Mouse (Mus musculus): ENCODE measurements around the gene Hmga2.

Gene Hmga2

DNA sequence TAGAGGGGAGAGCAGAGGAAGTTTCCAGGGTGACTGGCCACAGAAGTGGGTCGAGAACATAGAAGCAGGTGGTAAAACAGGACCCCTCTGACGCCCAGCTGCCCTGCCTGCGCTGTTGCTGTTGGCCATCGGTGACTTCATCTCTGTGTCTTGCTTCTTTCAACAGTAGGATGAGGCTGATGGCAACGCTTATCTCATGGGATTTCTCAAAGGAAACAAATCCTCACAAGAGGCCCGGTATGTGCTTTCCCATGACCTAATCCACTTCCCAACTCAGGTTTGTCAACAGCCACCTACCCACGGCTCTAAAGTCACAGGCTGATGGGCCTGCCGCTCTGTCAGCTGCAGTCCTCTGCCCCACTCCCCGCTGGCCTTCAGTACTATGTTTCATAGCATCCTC, 52.3 kb downstream of the Hmga2 start:
- in situ Hi-C loops (cut with MboI) = no loop called here

DNA sequence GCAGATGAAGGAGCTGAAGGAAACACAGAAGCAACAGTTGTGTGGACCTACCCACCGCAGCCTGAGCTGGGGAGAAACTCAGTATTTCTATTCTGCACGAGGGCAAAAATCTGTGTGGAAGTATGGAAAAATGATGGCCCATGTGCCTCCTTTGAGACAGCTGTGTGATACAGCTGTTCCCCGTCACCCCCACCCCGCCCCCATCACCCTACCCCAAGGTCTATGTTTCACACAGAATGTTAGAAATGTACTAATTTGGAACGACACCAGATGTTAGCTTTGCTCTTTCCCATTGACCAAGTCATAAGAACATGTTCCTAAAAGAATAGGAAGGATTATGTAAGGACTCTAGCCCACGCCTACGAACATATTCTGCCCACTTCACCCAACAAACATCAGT, 53.0 kb downstream of the Hmga2 start:
- in situ Hi-C loops (cut with MboI) = no loop called here

DNA sequence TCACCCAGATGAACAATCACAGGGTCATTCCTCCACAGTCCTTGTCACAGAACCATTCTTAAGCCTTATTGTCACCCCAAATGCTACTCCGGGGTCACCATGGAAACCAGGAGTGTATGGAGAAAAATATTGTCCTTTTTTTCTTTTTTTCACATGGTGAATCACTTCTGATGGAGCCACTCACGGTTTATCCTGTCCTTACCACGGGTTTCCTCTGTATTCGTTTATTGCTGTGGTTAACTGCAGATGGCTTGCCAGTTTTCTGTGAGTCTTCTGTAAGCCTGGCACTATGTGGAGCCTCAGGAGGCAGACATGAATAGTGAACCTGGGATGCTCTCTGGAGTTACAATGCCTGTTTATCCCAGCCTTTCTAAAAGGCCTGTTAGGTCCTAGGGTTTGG, 53.4 kb downstream of the Hmga2 start:
- in situ Hi-C loops (cut with MboI) = no loop called here

DNA sequence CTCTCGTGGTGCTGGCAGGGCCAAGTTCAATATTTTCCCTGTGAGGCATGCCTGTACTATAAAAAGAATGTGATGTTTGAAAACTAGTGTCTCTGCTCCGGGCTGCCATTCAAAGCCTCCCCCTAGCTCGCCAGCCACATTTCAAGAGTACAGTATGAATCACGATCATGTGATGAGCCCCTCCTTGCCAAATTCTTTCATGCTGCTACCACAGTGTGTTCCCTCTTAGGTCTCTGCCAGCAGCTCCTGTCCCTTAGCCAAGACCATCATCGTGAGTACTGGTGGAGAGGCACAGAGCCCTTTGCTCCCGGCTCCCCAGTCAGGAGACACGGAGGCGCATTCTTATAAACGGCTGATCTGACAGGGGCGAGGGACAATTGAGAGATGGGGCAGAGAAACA, 54.2 kb downstream of the Hmga2 start:
- in situ Hi-C loops (cut with MboI) = no loop called here

DNA sequence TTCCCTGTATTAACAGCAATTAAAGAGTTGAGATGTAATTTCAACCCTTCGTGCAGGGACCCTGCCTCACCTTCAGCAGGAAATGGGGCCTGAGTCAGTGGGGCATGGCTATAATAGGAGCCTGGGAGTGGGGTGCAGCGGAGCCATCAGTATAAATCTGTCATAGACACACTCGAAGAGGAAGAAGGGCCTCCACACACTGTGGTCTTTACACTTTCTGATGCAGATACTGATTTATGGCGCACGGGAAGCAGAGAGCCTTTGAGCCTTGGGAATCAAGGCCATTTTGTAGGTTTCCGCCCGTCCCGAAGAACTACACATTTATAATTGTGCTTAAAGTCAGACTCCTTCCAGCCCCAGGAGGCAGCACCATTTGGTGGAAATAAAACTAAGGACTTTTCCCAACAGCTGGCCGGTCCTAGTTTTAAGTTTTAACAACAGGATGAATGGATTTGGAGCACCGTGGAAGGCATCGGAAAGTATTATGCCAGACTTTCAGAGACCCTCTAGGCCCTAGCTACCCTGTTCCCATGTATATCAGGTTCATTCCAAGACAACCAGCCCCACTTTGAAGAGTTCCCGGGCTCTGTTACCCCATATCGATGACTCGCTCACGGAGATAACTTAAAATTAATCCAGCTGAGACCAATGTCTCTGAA, 55.2 kb downstream of the Hmga2 start:
- in situ Hi-C loops (cut with MboI) = no loop called here

DNA sequence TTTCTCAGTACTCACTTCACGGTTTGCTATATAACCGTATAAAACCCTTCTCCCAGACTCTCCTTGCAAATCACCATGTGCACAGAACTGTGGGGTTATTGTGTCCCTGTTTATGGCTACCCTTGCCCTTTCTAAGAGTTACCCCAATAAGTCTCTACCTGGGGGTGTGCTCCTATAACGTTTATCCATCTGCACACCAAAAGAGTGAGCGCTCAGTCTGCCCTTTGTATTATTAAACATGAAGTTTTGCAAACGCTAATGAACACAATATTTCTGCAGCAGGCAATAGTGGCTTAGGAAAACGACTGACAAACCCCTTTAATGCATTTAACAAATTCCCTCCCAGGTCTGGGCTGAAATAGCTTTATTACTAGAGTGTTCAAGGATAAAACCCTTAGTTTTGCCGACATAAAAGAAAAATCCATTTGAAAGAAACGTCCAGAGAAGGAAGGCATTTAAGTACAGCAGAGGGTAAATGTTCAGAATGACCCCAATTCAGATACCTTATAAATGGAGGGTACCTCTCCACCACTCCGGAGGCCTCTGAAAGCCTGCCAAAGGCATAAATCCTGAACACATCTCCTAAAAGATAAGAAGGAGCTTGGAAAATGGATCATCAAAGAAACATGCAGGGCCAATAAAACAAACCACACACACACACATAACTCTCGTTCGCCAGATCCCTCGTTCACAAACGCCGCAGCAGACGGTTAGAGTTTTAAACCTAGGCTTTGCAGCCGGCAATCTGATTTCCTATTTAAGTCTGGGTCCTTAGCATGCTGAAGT, 57.3 kb downstream of the Hmga2 start:
- in situ Hi-C loops (cut with MboI) = no loop called here

DNA sequence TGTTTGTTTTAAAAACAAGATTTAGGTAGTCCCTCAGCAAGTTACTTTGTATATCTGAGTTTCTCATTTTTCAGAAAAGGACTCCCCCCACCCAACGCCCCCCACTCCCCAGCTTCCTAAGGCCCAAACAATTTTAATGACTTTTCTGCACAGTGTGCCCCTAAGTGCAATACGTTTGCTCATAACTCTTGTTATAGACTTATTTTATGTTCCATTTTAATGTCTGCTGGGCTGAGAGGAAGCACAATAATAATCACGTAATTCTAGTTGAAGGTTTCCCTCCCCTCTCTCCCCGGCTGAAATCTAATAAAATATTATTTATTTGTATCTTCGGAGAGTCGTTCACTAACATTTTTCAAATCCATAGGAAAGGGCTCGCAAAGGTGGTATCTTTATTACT, 58.1 kb downstream of the Hmga2 start:
- in situ Hi-C loops (cut with MboI) = no loop called here

DNA sequence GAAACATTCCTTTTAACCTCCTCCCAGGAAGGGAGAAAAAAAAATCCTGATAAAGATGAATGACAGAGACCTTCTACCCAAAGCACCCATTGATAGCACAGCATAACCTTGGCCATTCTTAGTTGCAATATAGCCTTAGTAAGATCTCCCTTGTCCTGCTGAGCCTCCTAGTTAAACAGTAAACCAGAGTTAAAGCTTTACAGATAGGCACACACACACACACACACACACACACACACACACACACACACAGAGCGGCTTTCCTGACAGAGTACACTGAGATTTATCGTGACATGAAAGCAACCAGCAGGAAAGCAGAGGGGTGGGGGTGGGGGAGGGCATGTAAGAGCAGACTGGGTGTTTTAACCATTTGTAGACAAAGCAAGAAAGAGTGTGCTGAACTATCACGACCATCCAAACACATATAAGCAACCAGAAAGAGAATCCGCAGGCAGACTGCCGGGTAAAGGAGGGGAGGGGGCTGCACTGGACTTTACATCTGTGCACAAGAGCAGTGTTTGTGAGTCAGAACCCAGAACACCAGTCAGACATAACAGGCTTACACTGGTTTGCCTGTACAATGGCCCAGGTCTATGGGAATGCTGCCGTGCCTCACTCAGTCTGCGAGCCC, 58.7 kb downstream of the Hmga2 start:
- in situ Hi-C loops (cut with MboI) = no loop called here

DNA sequence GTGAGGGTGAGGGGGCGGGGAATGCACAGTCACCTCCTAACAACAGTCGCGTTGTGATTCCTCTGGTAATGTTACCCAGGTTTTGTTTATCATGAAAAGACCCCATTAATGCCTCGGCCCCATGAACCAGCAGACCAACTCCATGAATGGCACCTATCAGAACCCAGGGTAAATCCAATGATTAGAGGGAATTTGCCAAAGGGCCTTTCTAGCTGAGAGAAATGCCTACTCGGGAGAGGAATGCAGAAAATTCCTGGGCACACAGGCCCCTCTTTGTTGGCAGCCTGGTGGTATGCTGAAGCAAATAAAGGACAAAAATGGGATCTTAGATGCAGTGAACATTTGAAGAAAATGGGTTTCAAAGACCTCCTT, 59.2 kb downstream of the Hmga2 start:
- in situ Hi-C loops (cut with MboI) = no loop called here

DNA sequence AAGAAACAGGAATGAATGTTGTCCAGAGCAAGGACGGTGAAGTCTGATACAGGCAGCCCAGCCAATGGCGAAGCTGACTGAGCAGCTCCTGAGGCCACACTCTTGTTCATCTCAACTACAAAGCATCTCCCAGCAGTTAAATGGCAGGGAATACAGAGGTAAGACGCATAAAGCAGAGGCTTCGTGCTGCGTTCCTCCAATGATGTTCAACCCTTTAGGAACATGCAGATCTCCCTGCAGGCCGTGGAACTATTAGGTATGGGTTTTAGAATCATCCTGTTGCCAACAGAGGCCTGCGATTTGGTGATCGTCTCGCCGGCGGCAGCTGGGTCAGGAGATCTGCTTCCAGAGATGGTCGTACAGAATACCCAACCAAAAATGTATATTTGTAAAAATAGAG, 59.6 kb downstream of the Hmga2 start:
- in situ Hi-C loops (cut with MboI) = no loop called here

DNA sequence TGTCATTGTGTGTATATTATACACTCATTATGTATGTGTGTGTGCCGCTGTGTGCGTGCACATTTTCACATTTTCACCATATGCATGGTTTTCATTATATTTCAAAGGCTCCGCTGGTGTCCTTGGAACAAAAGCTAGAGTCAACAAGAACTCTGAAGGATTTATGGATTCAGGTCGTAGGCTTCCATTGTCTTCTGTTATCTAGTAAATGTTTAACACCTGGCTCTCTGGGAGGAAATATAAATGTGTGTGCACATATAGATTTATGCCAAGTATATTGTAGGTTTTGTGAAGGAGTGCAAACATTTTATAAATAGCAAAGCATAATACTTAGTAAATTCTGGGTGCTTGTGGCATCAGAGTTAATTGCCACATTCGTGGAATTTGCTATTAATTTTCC, 64.1 kb downstream of the Hmga2 start:
- in situ Hi-C loops (cut with MboI) = no loop called here

DNA sequence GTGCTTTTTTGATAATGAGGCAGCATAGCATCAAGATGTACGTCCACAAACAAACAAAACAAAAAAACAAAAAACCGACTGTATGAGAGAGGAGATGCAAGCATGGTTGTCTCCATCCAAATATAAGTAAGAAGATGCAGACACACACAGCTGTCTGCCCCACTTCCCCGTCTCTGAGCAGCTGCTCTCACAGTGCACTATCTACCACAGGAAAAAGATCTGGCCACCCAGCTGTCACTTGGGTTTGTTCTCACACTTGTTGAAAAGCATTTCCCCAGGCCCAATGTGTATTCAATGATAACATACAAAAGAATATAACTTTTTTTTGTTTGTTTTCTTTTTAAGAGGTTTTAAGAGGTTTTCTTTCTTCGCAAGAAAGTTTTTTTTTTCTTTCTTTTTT, 65.3 kb downstream of the Hmga2 start:
- in situ Hi-C loops (cut with MboI) = no loop called here

DNA sequence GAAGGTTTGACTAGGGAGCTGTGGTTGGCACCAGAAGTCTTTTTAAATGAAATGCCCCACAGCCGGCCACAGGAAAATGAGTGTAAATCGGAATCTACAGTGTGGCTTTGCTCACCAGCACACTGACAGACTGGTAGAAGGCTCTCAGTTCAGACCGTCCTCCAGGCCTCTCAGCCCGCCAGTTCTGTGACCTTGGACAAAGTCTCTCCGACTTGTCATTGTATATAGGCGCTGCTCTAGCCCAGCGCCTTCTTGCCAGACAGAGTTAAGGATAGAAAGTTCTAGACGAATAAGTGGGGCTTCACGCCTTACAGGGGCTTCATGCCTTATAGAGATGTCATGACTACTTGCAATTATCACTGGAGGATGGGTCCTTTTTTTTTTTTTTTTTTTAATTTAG, 67.1 kb downstream of the Hmga2 start:
- in situ Hi-C loops (cut with MboI) = no loop called here

DNA sequence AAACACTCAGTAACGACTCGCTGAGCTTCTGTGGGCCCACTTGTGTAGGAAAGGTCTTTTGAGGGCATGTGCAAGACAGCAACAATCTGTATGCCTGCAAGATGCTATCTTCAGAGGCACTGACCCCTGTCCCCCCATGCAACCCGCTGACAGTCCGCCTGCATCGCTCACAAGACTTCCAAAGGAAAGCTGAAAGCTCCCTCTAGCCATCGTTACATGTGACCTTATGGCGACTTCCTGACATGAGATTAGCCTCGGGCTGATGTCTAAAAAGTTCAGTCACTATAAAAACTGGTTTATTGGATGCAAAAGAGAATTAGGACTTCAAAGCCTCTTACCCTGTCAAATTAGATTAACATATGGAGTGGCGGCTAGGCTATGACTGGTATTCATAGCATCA, 69.0 kb downstream of the Hmga2 start:
- in situ Hi-C loops (cut with MboI) = no loop called here

DNA sequence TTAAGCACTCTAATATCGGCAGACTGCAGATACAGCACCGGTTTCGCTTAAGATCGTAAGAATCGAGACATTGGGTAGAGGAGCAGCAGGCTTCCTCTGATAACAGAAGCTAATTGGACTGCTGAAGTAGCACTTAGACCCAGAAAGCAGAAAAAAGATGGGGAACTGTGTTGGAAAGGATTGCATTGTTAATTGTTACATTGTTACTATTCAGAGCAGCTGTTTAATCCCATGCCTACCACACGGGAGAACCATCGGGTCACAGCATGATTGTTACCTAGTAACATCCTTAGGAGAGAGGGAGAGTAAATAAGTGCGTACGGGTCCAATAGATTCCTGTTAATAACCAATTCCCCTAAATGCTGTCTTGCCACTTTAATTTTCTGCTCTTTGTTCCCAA, 70.2 kb downstream of the Hmga2 start:
- in situ Hi-C loops (cut with MboI) = no loop called here

DNA sequence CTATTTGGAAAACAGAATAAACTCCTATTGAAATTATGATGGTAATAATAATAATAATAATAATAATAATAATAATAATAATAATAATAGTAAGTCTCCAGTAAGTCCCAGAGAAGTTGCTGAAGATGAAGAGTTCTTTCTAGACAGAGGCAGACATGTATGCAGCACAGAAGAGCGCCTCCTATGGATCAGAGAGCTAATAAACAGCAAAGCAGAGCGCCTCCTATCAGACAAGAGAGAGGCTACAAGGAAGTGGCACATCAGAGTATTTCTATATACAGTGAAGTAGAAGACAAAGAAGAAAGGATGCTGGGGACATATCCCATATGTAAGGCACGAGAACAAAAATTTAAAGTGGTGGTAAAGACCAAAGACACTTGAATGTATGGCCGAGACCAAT, 70.9 kb downstream of the Hmga2 start:
- in situ Hi-C loops (cut with MboI) = no loop called here

DNA sequence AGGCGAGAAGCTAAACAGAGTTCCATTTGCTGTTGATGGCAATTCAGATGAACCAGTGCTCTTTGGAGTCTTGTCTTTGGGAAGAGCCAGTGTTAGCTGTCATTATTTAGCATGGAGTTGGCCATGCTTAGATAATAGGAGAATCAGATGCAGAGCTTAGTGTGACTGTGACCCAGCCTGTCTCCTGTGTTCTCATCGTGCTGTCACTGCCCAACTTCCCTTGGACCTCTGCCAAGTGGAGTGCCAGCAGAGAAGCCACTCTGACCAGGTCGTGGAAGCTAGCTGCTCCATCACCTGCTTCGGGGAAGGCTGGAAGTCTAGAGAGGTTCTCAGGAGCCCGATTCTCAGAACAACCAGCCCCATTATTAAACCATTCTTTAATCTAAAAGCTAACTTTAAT, 73.3 kb downstream of the Hmga2 start:
- in situ Hi-C loops (cut with MboI) = no loop called here

DNA sequence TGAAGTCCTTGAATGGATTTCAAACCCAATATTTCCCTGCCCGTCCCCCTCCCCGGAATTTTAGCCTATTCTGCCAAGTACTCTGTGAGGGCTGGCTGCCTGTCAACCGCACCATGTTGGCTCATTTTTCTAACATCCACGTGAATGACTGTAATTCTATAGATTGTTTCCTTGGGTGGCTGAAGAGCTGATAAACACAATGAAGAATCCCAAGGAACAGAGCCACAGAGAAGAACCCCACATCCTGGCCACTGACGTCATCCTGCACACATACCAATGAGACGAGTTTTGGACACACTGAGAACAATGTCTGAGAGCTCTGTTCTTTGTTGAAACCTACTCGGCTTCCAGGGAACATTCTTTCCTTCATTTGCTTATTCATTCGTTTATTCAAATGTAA, 74.5 kb downstream of the Hmga2 start:
- in situ Hi-C loops (cut with MboI) = no loop called here

DNA sequence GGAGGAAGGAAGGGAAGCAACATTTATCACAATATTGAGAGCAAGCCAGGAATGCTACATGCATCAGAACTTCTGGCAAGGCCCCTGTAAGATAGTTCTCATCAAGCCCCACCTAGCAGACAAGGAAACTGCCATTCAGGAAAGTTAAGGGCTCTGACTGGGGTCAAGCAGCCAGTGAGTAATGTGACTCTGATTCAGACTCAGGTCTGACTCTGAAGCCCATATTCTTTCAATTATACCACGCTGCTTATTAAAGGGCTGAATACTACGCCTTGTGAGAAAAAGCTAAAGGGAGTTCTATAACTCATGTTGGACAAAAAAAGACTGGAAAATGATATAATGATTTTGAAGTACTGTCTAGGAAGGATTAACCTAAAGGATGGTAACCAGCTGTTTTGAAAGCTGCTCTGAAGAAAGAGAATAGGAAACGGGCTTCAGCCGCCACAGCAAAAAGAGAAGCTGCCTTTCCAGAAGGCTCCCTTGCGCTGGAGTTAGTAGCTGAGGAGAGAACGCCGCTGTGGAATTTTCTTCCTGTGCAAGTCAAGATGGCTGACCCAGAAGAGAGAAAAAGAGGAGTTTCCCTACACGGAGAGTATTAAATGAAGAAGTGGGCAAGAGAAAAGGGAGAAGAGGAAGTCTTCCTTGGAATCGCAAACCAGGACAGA, 76.3 kb downstream of the Hmga2 start:
- in situ Hi-C loops (cut with MboI) = no loop called here

DNA sequence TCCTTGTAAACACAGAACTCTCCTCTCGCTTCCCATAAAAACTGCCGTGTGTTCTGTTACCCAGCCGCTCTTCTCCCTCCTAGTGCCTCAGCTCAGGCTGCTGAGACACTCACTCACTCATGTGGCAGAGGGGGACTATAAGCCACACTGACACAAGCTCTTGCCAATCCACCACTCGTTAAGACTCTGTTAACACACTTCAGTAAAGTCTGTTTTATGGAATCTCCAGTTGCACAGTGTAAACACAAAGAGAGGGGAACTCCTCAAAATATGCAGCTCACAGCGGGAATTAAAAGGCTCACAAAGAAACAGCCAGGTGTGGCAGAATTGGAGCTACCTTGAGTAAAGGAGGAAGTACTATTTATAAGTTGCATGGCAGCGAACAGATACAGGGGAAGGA, 77.5 kb downstream of the Hmga2 start:
- in situ Hi-C loops (cut with MboI) = no loop called here

DNA sequence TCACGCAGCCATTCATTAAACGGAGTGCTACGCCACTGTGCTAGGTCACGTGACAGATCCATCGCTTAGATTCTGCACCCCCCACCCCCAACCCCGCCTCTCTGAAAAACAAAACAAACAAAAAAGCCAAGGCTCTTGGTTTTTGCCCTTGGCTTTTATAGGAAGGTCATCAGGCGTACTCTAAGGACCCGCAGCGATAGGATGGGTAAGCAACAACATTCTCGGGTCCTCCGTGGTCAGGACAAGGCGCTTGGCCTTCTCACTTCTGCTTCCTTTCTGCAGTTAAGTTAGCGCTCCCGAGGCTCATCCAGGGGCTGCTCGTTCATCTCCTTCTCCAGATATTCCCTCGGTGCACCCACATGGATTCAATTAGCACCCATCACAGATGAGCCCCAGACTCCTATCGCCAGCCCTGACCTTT, 79.0 kb downstream of the Hmga2 start:
- in situ Hi-C loops (cut with MboI) = no loop called here

DNA sequence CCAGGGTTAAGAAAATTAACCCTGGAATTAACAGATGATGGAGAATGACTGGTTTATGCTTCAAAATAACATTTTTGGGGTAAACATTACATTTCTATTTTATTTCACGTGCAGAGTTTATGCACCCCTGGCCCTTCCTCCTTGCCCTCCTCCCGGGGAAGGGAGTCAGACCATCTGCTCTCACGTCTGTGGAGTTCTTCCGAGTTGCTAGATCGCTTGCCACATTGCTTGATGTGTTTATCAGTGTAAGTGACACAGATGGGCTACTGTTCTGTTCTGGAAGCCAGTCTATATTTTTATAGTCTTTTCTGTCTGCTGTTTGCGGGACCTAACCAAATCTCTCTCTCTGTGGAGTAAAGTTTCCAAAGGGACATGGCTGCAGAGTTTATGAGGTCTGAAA, 80.7 kb downstream of the Hmga2 start:
- in situ Hi-C loops (cut with MboI) = no loop called here

DNA sequence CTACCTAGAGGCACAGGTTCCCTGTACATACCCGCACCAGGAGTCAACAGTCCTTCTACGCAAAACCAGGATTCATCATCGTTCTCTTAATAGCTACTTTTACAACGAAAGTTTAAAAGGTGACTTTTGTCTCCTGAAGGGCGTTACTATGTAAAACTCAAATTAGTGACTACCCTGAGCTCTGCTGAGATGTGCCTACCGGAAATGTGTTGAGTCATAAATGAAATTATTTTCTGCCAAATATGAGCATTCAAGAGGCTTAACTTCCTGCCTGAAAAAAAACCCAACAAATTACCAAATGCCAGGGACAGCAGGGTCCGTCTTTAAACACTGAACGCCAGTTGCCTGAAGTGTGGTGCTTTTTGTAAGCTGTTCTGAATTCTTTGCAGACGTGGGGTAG, 81.5 kb downstream of the Hmga2 start:
- in situ Hi-C loops (cut with MboI) = no loop called here
